Mouse (Mus musculus): Measurements from ENCODE around the gene Lsm4.
A peak's percentile ranks its signal among the peaks of the same experiment; 100 is the strongest.

The Lsm4 gene

GRCm38 (mm10) chr8:70673079-70673856 is at the start of gene Lsm4:
TSS of gene Lsm4 (plus strand) at chr8:70673248.
- peak; percentile 98 for DNase-seq

GRCm38 (mm10) chr8:70625104-70625503 is 47.9 kb upstream of the Lsm4 start:
- peak; percentile 74 for DNase-seq

- DNase-seq: no peak
Measured at GRCm38 (mm10) chr8:70627041-70627440, 46.0 kb upstream of the Lsm4 start.

GRCm38 (mm10) chr8:70628986-70629490 is 44.0 kb upstream of the Lsm4 start:
- DNase-seq: no peak

DNA sequence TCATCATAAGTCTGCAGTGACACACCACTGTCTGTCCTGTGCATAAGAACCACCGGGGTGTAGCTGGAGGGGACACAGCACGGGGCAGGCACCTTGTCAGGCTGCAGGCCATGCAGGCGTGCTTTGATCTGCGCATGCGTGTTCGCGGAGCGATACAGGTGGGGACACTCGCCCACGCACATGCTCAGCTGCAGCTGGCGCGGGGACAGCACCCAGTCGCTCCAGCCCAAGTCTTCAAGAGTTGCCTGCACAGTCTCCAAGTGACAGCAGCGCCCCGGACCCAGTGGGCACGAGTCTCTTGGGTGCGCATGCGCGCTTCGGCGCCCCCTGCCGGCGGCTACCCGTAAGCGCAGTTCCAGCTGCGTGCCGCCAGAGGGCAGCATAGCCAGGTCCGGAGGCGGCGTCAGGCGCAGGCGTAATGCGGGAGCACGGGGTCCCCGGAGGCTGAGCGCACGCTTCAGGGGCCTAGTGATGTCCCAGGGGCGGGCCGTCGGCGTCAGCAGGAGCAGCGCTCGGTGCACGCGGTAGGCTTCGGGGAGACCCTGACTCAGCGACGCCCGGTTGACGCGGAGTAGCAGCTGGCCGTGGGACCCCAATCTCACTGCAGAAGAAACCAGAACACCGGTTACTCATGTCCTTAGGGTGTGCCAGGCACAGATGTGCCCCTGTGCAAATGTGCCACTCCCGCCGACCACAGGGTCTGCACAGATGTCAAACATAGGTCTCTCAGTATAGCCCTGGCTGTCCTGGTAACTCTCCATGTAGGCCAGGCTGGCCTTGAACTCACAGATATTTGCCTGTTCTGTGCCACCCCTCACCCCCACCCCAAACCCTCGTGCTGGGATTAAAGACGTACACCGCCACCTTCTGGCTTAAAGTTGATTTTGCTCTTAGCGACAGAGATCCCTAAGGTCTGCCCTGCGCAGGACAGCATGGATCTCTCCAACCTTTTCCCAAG is 43.2 kb upstream of the Lsm4 start:
- peak; percentile 91 for DNase-seq

- peak; percentile 89 for DNase-seq
Measured at GRCm38 (mm10) chr8:70630532-70631381, 42.3 kb upstream of the Lsm4 start.

DNA sequence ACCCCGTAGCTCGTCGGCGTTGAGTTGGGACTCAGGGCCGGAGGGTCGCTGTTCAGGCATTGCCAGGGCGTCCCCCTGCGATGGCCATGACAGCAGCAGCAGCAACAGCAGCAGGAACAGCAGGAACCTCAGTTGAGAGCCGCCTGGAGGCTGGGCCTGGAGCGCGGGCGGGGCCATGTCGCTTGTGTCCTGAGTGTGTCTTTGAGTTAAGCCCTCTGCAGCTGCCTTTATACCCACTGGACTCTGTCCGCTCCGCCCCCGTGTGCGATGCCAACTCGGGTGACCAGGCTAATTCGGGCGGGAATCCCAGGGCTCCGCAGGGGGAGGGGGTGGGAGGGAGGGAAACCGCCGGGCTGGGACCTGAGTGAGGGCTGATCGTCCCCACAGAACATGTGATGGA is 41.6 kb upstream of the Lsm4 start:
- DNase-seq: peak; percentile 83

DNA sequence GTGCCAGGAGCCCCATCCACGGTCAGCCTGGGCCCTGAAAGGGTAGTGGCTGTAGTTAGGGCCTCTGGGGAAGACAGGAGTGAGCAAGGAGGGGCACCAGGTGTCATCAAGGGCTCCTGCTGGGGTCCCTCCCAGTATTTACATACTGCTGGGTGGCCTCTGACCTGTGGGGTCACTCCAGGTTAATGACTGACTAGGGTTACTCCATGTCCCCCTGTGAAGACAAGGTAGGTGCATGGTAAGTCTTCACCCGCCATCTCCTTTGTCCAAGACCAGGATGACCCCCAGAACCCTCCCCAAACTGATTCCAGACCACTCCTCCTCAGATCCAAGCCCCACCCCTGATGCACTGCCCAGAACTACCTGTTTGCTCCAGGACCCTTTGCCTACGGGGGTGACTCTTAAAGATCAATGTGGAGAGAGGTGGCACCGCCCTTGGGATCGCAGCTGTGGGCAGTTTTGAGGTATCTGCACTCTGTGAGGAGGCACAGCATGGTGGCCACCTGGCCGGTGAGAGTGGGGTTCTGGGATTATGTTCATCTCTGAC is 40.6 kb upstream of the Lsm4 start, which contains the start of gene Gdf15:
Gene Gdf15, minus strand, starts transcription at position 111 of the 547 bp plus-strand sequence.
- DNase-seq: no peak

GRCm38 (mm10) chr8:70634066-70634465 is 39.0 kb upstream of the Lsm4 start:
- peak; percentile 89 for DNase-seq

DNA sequence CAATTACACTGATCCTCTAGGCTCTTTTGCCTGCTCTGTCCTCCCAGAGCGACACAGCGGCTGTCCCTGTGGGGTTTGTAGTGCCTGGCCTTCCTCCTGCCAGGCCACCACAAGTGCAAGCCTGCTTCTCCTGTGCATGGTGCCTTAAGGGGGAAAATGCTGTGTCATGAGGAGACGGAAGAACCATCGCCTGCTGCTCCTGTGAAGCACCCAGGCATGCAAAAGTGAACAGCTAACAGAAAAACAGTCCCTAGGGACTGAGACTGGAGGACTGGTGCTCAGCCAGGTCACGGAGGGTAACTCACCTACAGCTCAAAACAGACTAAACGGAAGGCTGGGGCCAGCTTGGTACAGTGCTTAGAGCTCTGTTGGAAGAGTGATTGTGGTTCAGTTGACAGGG is 37.5 kb upstream of the Lsm4 start:
- DNase-seq: peak; percentile 71

- peak; percentile 74 for DNase-seq
Measured at GRCm38 (mm10) chr8:70636838-70637237, 36.2 kb upstream of the Lsm4 start.

DNA sequence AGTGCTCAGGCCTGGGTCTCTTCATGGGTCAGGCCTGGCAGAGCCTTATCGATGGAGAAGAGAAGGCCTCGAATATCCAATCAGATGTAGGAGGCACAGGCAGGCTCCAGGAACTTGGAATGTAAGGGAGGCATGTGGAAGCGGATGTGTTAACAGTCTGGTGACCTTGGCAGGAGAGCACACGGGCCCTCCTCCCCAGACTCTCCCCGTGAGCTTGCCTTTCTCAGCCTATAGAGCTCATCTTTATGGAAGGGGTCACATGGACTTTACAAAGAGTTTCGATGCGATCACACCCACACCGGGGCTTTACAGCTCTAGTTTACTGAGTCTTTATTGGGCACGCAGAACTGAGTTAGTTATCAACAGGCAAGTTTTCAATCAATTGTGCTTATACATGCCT is 34.3 kb upstream of the Lsm4 start:
- no peak for DNase-seq

DNA sequence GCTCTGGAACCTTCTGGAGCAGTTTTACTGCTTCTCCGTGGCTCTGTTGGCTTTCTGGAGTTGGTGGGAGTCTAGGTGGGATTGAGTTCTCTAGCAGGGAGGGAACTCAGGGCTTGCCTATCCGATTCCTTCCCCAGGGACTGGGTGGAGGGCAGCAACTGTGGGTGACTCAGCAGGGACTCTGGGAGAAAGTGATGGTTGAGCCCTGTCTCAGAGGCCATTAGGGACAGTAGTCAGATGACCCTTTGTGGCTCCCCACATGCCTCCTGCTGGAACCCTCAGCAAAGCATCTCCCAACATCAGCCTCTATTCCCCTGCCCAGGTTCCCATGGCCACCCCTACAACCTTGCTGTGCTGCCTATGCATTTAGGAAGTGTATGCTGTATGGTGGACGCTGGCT is 30.0 kb upstream of the Lsm4 start:
- no peak for DNase-seq

GRCm38 (mm10) chr8:70644065-70644464 is 29.0 kb upstream of the Lsm4 start:
- no peak for DNase-seq

DNA sequence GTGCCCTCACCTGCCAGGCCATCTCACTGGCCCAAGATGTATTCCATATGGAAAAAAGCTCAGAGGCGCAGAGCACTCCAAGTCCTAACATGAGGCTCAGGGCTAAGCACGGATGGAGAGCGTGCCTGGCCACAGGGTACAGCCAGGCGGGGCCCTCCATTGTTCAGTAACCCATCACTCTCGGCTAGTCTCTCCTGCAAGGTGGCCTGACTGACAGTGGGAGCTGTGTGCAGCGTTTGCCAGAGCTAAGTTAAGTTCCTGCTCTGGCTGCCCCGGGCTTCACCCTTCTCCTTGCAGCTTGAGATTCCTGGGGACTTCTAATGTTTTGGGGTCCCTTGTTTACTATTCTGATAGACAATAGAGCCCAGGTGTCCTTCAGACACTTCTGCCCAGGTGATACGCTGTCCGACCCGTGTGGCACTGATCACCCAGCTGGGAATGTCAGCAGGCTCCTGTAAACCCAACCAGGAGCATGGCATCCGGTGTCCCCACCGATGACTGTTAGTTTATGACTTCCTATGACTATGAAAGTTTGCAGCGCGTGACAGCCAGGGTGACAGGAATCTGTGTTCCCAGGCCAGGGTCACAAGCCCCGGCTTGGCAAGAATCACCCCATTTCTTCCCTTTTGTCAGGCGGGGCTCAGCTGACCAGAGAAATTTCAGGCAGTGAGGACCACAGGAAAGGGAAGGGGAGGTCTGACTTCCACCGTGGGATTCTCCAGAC is 27.4 kb upstream of the Lsm4 start:
- DNase-seq: peak; percentile 76

GRCm38 (mm10) chr8:70646369-70646768 is 26.7 kb upstream of the Lsm4 start:
- no peak for DNase-seq

- DNase-seq: no peak
Measured at GRCm38 (mm10) chr8:70646775-70647174, 26.3 kb upstream of the Lsm4 start.

- DNase-seq: peak; percentile 83
Measured at GRCm38 (mm10) chr8:70647343-70648163, 25.5 kb upstream of the Lsm4 start.

DNA sequence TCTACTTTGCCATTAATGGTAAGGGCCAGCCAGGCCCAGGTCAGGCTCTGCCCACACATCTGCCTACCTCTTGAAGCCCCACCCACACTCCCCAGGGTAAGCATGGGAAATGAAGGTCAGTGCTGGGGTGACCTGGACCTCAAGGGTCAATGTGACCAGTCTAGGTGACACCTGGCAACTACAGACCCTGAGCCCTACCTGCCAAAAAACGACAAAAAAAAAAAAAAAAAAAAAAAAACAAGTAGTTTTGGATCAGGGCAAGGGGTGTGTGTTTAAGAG is 24.9 kb upstream of the Lsm4 start:
- DNase-seq: peak; percentile 45

DNA sequence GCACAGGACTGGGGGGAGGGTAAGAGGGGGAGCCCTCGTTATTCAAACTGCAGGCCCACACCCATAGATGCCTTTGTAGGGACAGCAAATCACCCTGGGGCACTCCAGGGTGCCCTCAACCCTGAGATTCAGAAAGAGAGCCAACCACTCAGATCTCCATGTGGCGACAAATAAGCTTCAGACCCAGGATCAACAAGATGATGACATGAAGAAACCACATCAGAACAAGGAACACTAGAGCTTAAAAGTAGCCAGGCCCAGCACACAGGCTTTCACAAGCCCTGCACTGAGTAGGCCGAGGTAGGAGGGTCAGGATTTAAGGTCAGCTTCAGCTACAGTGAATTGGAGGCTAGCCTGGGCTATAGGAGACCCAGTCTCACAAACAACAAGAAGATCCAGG is 24.1 kb upstream of the Lsm4 start:
- DNase-seq: no peak

DNA sequence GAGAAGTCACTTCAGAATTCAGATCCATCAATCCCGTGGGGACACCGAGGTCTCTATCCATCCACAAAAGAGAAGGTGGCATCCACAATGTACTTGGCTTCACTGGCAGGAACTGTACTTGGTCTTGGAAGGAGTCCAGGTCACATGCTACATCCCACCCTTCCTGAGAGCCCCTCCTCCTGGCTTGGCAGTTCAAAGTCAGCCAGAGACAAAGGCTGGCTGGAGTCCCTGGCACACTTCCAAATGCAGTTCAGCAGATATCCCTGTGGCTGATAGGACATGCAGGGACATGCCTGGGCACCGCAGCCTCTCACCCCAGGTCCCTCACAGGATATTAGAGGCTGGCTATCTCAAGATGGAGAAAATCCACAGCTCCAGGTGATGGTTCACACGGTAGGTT is 23.7 kb upstream of the Lsm4 start:
- peak; percentile 94 for DNase-seq

Measured in kidney, postnatal 14 days (tissue).